Mouse (Mus musculus) liver, embryonic 16.5 days (tissue): Measurements from ENCODE around the gene Mapk12. TPM values are rescaled to one million over a fixed set of nuclear protein-coding genes. Genes with fewer than 3 reads are reported as not detected.

ENCODE experiments used
- ATAC-seq: fragments of 200-750 bp; cut with Nextera tagmentation; 2 replicates; pipeline ENCODE4 v1.8.0; 2017; ENCODE audit warnings: low read depth, mild to moderate bottlenecking, moderate number of reproducible peaks, moderate library complexity
- H3K27ac ChIP-seq: fragments of 300-500 bp; sonication (generic); 2 replicates; pipeline ENCODE4 v1.5.1; 2014; ENCODE audit warnings: mild to moderate bottlenecking, low read length
- H3K27me3 ChIP-seq: fragments of 300-500 bp; sonication (generic); 2 replicates; pipeline ENCODE4 v1.6.1; 2014; ENCODE audit warnings: low read depth, low read length, mixed read lengths; ENCODE audit not compliant: control insufficient read depth, insufficient read depth
- H3K36me3 ChIP-seq: fragments of 300-500 bp; sonication (generic); 2 replicates; pipeline ENCODE4 v1.6.1; 2014; ENCODE audit warnings: mild to moderate bottlenecking; ENCODE audit not compliant: control insufficient read depth, insufficient read depth
- H3K4me1 ChIP-seq: fragments of 300-500 bp; sonication (generic); 2 replicates; pipeline ENCODE4 v1.6.1; 2014; ENCODE audit warnings: low read depth, low read length, mixed read lengths; ENCODE audit not compliant: control insufficient read depth
- H3K4me2 ChIP-seq: fragments of 300-500 bp; sonication (generic); 2 replicates; pipeline ENCODE4 v1.6.1; 2014; ENCODE audit warnings: low read depth, low read length, mixed read lengths
- H3K4me3 ChIP-seq: fragments of 300-500 bp; sonication (generic); 2 replicates; pipeline ENCODE4 v1.5.1; 2014; ENCODE audit warnings: low read depth, mild to moderate bottlenecking, low read length
- H3K9ac ChIP-seq: fragments of 300-500 bp; sonication (generic); 2 replicates; pipeline ENCODE4 v1.6.1; 2014; ENCODE audit warnings: low read depth, low read length
- H3K9me3 ChIP-seq: fragments of 300-500 bp; sonication (generic); replicated peaks from 2 replicates; pipeline ENCODE4 v1.6.1; 2016; ENCODE audit warnings: low read length; ENCODE audit not compliant: control insufficient read depth
- WGBS: fragments of 180-500 bp; shearing (Covaris S2); extraction: QIAGEN DNeasy Blood & Tissue Kit; methylation state at CpG from one replicate; pipeline ENCODE4 v1.1.7; 2014; ENCODE audit not compliant: insufficient replicate concordance; 5-methylcytosine and 5-hydroxymethylcytosine counted together
- polyA plus RNA-seq: library from polyadenylated mRNA; unstranded; fragments of >200 nt; fragmentation: Nextera tagmentation; extraction: Ambion mirVana; gene quantifications from 2 replicates; pipeline ENCODE4 v1.2.1, GENCODE M21; 2015

The Mapk12 gene
- polyA plus RNA-seq, 1 experiment from 2014 or later: 1.9 TPM

GRCm38 (mm10) chr15:89102646-89103045, 37.9 kb downstream of the Mapk12 start:
- H3K27me3 ChIP-seq: no peaks in the 10 kb centered on the region
- no peaks in the 10 kb centered on the region for H3K4me1 ChIP-seq
- 78% methylated on average over 5 of the region's 5 CpGs for WGBS
- no peak overlapping the region for H3K4me3 ChIP-seq
- no peak overlapping the region for H3K9ac ChIP-seq
- no peaks in the 10 kb centered on the region for H3K9me3 ChIP-seq
- ATAC-seq: no peak
- no peak overlapping the region for H3K4me2 ChIP-seq
- no peak overlapping the region for H3K27ac ChIP-seq
- peaks cover 66% of the 10 kb centered on the region for H3K36me3 ChIP-seq

DNA sequence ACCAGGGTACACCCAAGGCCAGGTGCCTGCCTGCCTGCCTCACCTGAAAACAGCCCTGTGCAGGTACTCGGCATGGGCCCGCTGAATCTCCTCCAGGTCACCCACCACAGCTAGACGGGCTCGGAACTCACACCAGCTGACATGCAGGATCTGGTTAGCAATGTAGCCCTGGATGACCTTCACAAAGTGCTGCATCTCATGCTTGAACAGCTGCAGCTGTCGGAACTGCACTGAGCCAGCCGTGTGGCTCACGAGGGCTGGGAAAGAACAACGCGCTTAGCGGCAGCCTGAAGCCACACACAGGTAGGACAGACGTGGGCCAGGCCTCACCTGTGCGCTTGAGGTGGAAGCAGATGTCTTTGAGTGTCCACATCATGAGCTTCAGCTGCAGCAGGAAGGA, 39.7 kb downstream of the Mapk12 start:
- H3K27ac ChIP-seq: no peak overlapping the region
- H3K36me3 ChIP-seq: peaks cover 69% of the 10 kb centered on the region
- 87% methylated on average over 12 of the region's 12 CpGs for WGBS
- H3K9ac ChIP-seq: no peak overlapping the region
- H3K27me3 ChIP-seq: no peaks in the 10 kb centered on the region
- no peak overlapping the region for H3K4me2 ChIP-seq
- ATAC-seq: no peak
- no peaks in the 10 kb centered on the region for H3K9me3 ChIP-seq
- no peaks in the 10 kb centered on the region for H3K4me1 ChIP-seq
- no peak overlapping the region for H3K4me3 ChIP-seq

DNA sequence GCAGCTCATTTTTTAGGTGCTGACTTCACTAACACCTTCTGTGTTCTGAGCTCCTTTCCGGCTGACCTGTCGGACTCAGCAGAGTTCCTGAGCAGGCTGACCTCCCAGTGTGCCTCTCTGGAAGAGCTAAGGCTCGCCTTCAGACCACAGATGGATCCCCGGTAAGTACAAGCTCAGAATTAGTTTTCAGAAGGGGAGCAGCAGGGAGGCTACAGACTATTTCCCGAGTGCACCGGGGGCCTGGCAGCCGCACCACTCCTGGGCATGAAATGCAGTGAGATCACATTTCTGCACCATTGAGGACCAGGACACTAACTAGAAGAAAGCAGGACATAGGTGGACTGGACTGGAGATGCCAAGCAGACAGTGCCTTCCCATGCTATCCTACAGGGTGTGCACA, 41.9 kb downstream of the Mapk12 start:
- H3K27ac ChIP-seq: no peak overlapping the region
- H3K27me3 ChIP-seq: no peaks in the 10 kb centered on the region
- no peak overlapping the region for H3K9ac ChIP-seq
- no peaks in the 10 kb centered on the region for H3K9me3 ChIP-seq
- WGBS: 84% methylated on average over 7 of the region's 7 CpGs
- peaks cover 56% of the 10 kb centered on the region for H3K36me3 ChIP-seq
- no peaks in the 10 kb centered on the region for H3K4me1 ChIP-seq
- H3K4me2 ChIP-seq: no peak overlapping the region
- no peak for ATAC-seq
- H3K4me3 ChIP-seq: no peak overlapping the region

- Histone ChIP-seq H3K9ac (no peak overlapping the region), H3K27ac (no peak overlapping the region), H3K36me3 (peaks cover 57% of the 10 kb centered on the region), H3K4me3 (no peak overlapping the region), H3K27me3 (no peaks in the 10 kb centered on the region), H3K4me2 (no peak overlapping the region), H3K4me1 (no peaks in the 10 kb centered on the region), H3K9me3 (no peaks in the 10 kb centered on the region)
- no peak for ATAC-seq
- 80% methylated on average over 5 of the region's 5 CpGs for WGBS
Observed at GRCm38 (mm10) chr15:89097450-89097849, 43.1 kb downstream of the Mapk12 start.

DNA sequence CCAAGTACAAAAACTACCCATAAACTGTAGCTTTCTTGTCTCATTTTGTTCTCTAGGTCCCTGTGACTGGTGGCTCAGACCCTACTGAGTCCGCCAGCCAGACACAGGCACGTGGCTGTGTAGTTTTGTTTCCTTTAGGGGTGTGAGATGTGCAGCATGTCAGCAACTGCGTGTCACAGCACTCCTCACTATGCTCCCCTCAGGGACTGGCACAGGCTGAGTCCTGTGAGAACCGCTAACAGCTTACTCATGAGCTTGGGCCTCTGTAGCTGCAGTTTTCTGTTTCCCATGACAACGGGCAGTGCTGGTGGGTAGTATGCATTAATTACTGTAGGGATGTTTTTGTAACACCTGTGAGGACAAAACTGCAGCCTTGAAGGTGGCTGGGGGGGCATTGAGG, 48.3 kb downstream of the Mapk12 start:
- 75% methylated on average over 5 of the region's 5 CpGs for WGBS
- H3K4me3 ChIP-seq: no peak overlapping the region
- H3K27me3 ChIP-seq: no peaks in the 10 kb centered on the region
- H3K27ac ChIP-seq: no peak overlapping the region
- no peak overlapping the region for H3K9ac ChIP-seq
- H3K9me3 ChIP-seq: no peaks in the 10 kb centered on the region
- no peak for ATAC-seq
- peaks cover 23% of the 10 kb centered on the region for H3K36me3 ChIP-seq
- H3K4me2 ChIP-seq: no peak overlapping the region
- H3K4me1 ChIP-seq: peaks cover 19% of the 10 kb centered on the region

- ATAC-seq: no peak
- Histone ChIP-seq H3K27me3 (no peaks in the 10 kb centered on the region), H3K4me2 (0 out of 2 replicates have a peak overlapping the region, but pooled peaks have one; percentile 94), H3K27ac (no peak overlapping the region), H3K4me1 (peaks cover 19% of the 10 kb centered on the region), H3K4me3 (no peak overlapping the region), H3K36me3 (peaks cover 12% of the 10 kb centered on the region), H3K9me3 (no peaks in the 10 kb centered on the region), H3K9ac (no peak overlapping the region)
- WGBS: 80% methylated on average over 4 of the region's 4 CpGs
Observed at GRCm38 (mm10) chr15:89090662-89091061, 49.8 kb downstream of the Mapk12 start.

DNA sequence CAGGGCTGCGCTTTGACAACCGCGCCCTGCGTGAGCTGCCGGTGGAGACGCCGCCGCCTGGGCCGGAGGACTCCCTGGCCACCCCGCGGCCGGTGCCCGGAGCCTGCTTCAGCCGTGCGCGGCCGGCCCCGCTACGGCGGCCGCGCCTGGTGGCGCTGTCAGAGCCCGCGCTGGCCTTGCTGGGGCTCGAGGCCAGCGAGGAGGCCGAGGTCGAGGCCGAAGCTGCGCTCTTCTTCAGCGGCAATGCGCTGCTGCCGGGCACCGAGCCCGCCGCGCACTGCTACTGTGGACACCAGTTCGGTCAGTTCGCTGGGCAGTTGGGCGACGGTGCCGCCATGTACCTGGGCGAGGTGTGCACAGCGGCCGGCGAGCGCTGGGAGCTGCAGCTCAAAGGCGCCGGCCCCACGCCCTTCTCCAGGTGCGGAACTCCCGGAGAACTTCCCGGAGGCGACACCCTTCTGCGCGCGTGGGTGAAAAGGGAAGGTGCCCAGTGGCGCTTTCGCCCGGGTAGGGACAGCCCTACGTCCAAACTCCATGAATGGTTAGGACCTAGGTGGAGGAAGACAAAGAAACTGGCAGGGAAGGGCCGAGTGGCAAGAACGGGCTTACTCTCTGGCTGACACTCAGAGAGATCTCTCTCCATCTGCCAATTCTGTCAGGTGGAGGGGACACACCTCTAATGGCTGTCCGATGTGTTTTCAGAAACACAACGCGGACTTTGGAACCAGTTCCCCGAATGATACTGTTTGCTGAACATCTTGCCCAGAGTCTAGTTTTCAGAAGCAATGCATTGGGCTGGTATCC, 51.1 kb downstream of the Mapk12 start:
- WGBS: 1% methylated on average over 68 of the region's 68 CpGs
- Histone ChIP-seq H3K9ac (peak overlapping the region; percentile 95), H3K4me2 (peak overlapping the region; percentile 94), H3K27me3 (no peaks in the 10 kb centered on the region), H3K9me3 (no peaks in the 10 kb centered on the region), H3K4me1 (peaks cover 19% of the 10 kb centered on the region), H3K4me3 (peak overlapping the region; percentile 90), H3K36me3 (peaks cover 5% of the 10 kb centered on the region), H3K27ac (peak overlapping the region; percentile 86)
- ATAC-seq: peak; percentile 62

DNA sequence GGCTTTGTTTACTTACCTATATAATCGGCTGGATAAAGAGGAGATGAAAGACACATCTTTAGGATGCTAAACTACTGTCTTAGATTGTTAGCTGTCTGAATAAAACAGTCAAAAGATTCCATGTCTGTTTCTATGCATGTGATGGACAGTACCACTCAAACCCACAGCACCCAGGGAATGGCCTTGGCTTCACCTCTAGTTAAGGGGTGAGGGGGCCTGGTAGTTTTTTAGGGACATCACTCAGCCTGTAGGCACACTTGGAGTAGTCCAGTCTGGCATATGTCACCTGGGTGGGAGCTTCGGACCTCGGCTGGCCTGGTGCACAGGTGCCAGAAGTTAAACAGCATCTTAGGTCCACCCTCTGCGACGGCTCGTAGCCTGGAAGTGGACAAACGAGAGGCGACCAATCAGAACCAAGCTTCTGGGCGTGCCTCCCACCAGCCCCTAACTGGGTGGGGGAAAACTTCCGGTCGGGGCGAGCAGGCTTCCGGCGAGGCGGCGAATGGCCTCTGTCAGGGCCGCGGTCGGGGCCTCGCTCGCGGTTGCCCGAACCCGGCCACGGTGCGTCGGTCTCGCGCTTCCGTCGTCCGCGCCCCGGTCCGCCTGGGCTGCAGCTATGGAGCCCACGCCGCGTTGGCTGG, 51.8 kb downstream of the Mapk12 start, which contains the start of gene Selenoo:
Gene Selenoo, plus strand, starts transcription at position 478 of the 641 bp plus-strand sequence.
- Histone ChIP-seq H3K4me3 (peak within 1 kb of the TSS; percentile 90), H3K4me2 (peak within 1 kb of the TSS; percentile 94), H3K9ac (peak within 1 kb of the TSS; percentile 95), H3K27me3 (no peaks in the 10 kb centered on the region), H3K4me1 (peaks cover 19% of the 10 kb centered on the region), H3K9me3 (no peaks in the 10 kb centered on the region), H3K27ac (peak within 1 kb of the TSS; percentile 86), H3K36me3 (peaks cover 4% of the 10 kb centered on the region; the same call in 1 of the 2 replicates)
- peak; percentile 92 for ATAC-seq
- 2% methylated on average over 38 of the region's 38 CpGs for WGBS

GRCm38 (mm10) chr15:89084826-89085225, 55.7 kb downstream of the Mapk12 start:
- no peak overlapping the region for H3K4me2 ChIP-seq
- H3K4me3 ChIP-seq: no peak overlapping the region
- no peak overlapping the region for H3K9ac ChIP-seq
- peaks cover 9% of the 10 kb centered on the region for H3K4me1 ChIP-seq
- H3K9me3 ChIP-seq: no peaks in the 10 kb centered on the region
- no peaks in the 10 kb centered on the region for H3K27me3 ChIP-seq
- peaks cover 4% of the 10 kb centered on the region; the same call in 1 of the 2 replicates for H3K36me3 ChIP-seq
- ATAC-seq: no peak
- WGBS: 75% methylated on average over 2 of the region's 2 CpGs
- H3K27ac ChIP-seq: no peak overlapping the region
